Mouse (Mus musculus) midbrain, embryonic 14.5 days (tissue): Measurements from ENCODE around the gene Fbln1. TPM values are rescaled to one million over a fixed set of nuclear protein-coding genes. Genes with fewer than 3 reads are reported as not detected.

ENCODE experiments used
- ATAC-seq: fragments of 200-750 bp; cut with Nextera tagmentation; 2 replicates; pipeline ENCODE4 v1.8.0; 2017; ENCODE audit warnings: moderate number of reproducible peaks, moderate library complexity; ENCODE audit not compliant: low FRiP score, low TSS enrichment
- DNase-seq: peaks from one replicate; pipeline ENCODE4 v3.0.0-alpha.2; 2015
- H3K27ac ChIP-seq: fragments of 300-500 bp; sonication (generic); replicated peaks from 2 replicates; pipeline ENCODE4 v1.5.1; 2014; ENCODE audit warnings: mild to moderate bottlenecking, low read depth, low read length, moderate library complexity
- H3K27me3 ChIP-seq: fragments of 300-500 bp; sonication (generic); 2 replicates; pipeline ENCODE4 v1.6.1; 2014; ENCODE audit warnings: low read length, control low read depth, mixed read lengths; ENCODE audit not compliant: control insufficient read depth, insufficient read depth
- H3K36me3 ChIP-seq: fragments of 300-500 bp; sonication (generic); 2 replicates; pipeline ENCODE4 v1.6.1; 2014; ENCODE audit warnings: low read length, control low read depth; ENCODE audit not compliant: control insufficient read depth, insufficient read depth
- H3K4me1 ChIP-seq: fragments of 300-500 bp; sonication (generic); 2 replicates; pipeline ENCODE4 v1.6.1; 2014; ENCODE audit warnings: mild to moderate bottlenecking, antibody characterized with exemption, low read length, control low read depth; ENCODE audit not compliant: control insufficient read depth, insufficient read depth
- H3K4me2 ChIP-seq: fragments of 300-500 bp; sonication (generic); 2 replicates; pipeline ENCODE4 v1.6.1; 2014; ENCODE audit warnings: mild to moderate bottlenecking, low read length, moderate library complexity
- H3K4me3 ChIP-seq: fragments of 300-500 bp; sonication (generic); replicated peaks from 2 replicates; pipeline ENCODE4 v1.5.1; 2014; ENCODE audit warnings: low read depth, low read length
- H3K9ac ChIP-seq: fragments of 300-500 bp; sonication (generic); replicated peaks from 2 replicates; pipeline ENCODE4 v1.6.1; 2014; ENCODE audit warnings: mild to moderate bottlenecking, low read length, moderate library complexity
- H3K9me3 ChIP-seq: fragments of 300-500 bp; sonication (generic); 2 replicates; pipeline ENCODE4 v1.6.1; 2016; ENCODE audit warnings: low read length, control low read depth, mixed read lengths; ENCODE audit not compliant: control insufficient read depth
- WGBS: fragments of 180-500 bp; shearing (Covaris S2); extraction: QIAGEN DNeasy Blood & Tissue Kit; methylation state at CpG from one replicate; pipeline ENCODE4 v1.1.7; 2014; 5-methylcytosine and 5-hydroxymethylcytosine counted together
- polyA plus RNA-seq: library from polyadenylated mRNA; unstranded; fragments of >200 nt; fragmentation: Nextera tagmentation; extraction: Ambion mirVana; gene quantifications from 2 replicates; pipeline ENCODE4 v1.2.1, GENCODE M21; 2014

Fbln1 gene
- polyA plus RNA-seq, 1 experiment from 2014 or later: 37.0 TPM

- H3K4me1 ChIP-seq: peaks cover 8% of the 10 kb centered on the region; the same call in 1 of the 2 replicates
- no peak for ATAC-seq
- WGBS: 93% methylated on average over 8 of the region's 8 CpGs
- H3K27ac ChIP-seq: no peak overlapping the region
- H3K9me3 ChIP-seq: no peaks in the 10 kb centered on the region
- H3K36me3 ChIP-seq: no peaks in the 10 kb centered on the region
- no peak for DNase-seq
- no peak overlapping the region for H3K9ac ChIP-seq
- no peaks in the 10 kb centered on the region for H3K27me3 ChIP-seq
- H3K4me3 ChIP-seq: no peak overlapping the region
- no peak overlapping the region for H3K4me2 ChIP-seq
Measured at GRCm38 (mm10) chr15:85277221-85277620, 71.5 kb downstream of the Fbln1 start.

GRCm38 (mm10) chr15:85278986-85279385, 73.2 kb downstream of the Fbln1 start:
- no peak overlapping the region for H3K27ac ChIP-seq
- no peak overlapping the region for H3K4me2 ChIP-seq
- no peak overlapping the region for H3K9ac ChIP-seq
- H3K9me3 ChIP-seq: no peaks in the 10 kb centered on the region
- H3K36me3 ChIP-seq: no peaks in the 10 kb centered on the region
- 89% methylated on average over 5 of the region's 5 CpGs for WGBS
- no peak overlapping the region for H3K4me3 ChIP-seq
- no peaks in the 10 kb centered on the region for H3K27me3 ChIP-seq
- ATAC-seq (no peak), DNase-seq (no peak)
- H3K4me1 ChIP-seq: no peaks in the 10 kb centered on the region

GRCm38 (mm10) chr15:85282021-85282420, 76.3 kb downstream of the Fbln1 start:
- H3K9me3 ChIP-seq: no peaks in the 10 kb centered on the region
- no peaks in the 10 kb centered on the region for H3K27me3 ChIP-seq
- no peak overlapping the region for H3K27ac ChIP-seq
- no peak overlapping the region for H3K4me3 ChIP-seq
- no peaks in the 10 kb centered on the region for H3K36me3 ChIP-seq
- no peak overlapping the region for H3K9ac ChIP-seq
- H3K4me1 ChIP-seq: no peaks in the 10 kb centered on the region
- WGBS: 86% methylated on average over 5 of the region's 5 CpGs
- H3K4me2 ChIP-seq: no peak overlapping the region
- no peak for ATAC-seq
- DNase-seq: no peak

GRCm38 (mm10) chr15:85284651-85285050, 78.9 kb downstream of the Fbln1 start:
- Histone ChIP-seq H3K4me3 (no peak overlapping the region), H3K4me2 (no peak overlapping the region), H3K27ac (no peak overlapping the region), H3K36me3 (no peaks in the 10 kb centered on the region), H3K27me3 (no peaks in the 10 kb centered on the region), H3K9ac (no peak overlapping the region), H3K4me1 (no peaks in the 10 kb centered on the region), H3K9me3 (no peaks in the 10 kb centered on the region)
- ATAC-seq (no peak), DNase-seq (no peak)
- 93% methylated on average over 6 of the region's 6 CpGs for WGBS

- H3K27ac ChIP-seq: no peak overlapping the region
- H3K36me3 ChIP-seq: no peaks in the 10 kb centered on the region
- no peaks in the 10 kb centered on the region for H3K27me3 ChIP-seq
- H3K4me3 ChIP-seq: no peak overlapping the region
- no peaks in the 10 kb centered on the region for H3K9me3 ChIP-seq
- WGBS: 77% methylated on average over 3 of the region's 3 CpGs
- no peak overlapping the region for H3K4me2 ChIP-seq
- no peak overlapping the region for H3K9ac ChIP-seq
- ATAC-seq (no peak), DNase-seq (no peak)
- peaks cover 16% of the 10 kb centered on the region for H3K4me1 ChIP-seq
Measured at GRCm38 (mm10) chr15:85294632-85295031, 88.9 kb downstream of the Fbln1 start.

- Histone ChIP-seq H3K36me3 (no peaks in the 10 kb centered on the region), H3K27me3 (no peaks in the 10 kb centered on the region), H3K4me2 (no peak overlapping the region), H3K4me3 (no peak overlapping the region), H3K4me1 (peaks cover 16% of the 10 kb centered on the region), H3K9me3 (no peaks in the 10 kb centered on the region), H3K9ac (no peak overlapping the region), H3K27ac (peak overlapping the region; percentile 71)
- DNase-seq (peak; percentile 33), ATAC-seq (no peak)
- 48% methylated on average over 8 of the region's 8 CpGs for WGBS
Measured at GRCm38 (mm10) chr15:85295544-85295943, 89.8 kb downstream of the Fbln1 start.

- Histone ChIP-seq H3K9ac (no peak overlapping the region), H3K4me1 (peaks cover 16% of the 10 kb centered on the region), H3K36me3 (no peaks in the 10 kb centered on the region), H3K27me3 (no peaks in the 10 kb centered on the region), H3K9me3 (no peaks in the 10 kb centered on the region), H3K27ac (peak overlapping the region; percentile 71), H3K4me3 (no peak overlapping the region), H3K4me2 (no peak overlapping the region)
- WGBS: 29% methylated on average over 2 of the region's 2 CpGs
- ATAC-seq (no peak), DNase-seq (peak; percentile 39)
Measured at GRCm38 (mm10) chr15:85295977-85296376, 90.2 kb downstream of the Fbln1 start.

- ATAC-seq: no peak
- Histone ChIP-seq H3K4me2 (no peak overlapping the region), H3K4me3 (no peak overlapping the region), H3K27me3 (no peaks in the 10 kb centered on the region), H3K9me3 (no peaks in the 10 kb centered on the region), H3K27ac (no peak overlapping the region), H3K36me3 (no peaks in the 10 kb centered on the region), H3K4me1 (peaks cover 16% of the 10 kb centered on the region), H3K9ac (no peak overlapping the region)
- DNase-seq: no peak
- 93% methylated on average over 3 of the region's 3 CpGs for WGBS
Measured at GRCm38 (mm10) chr15:85296538-85296937, 90.8 kb downstream of the Fbln1 start.

- Histone ChIP-seq H3K4me2 (no peak overlapping the region), H3K9me3 (no peaks in the 10 kb centered on the region), H3K27me3 (no peaks in the 10 kb centered on the region), H3K4me3 (no peak overlapping the region), H3K36me3 (no peaks in the 10 kb centered on the region), H3K4me1 (peaks cover 16% of the 10 kb centered on the region), H3K27ac (no peak overlapping the region), H3K9ac (no peak overlapping the region)
- ATAC-seq: no peak
- 62% methylated on average over 17 of the region's 17 CpGs for WGBS
- no peak for DNase-seq
Measured at GRCm38 (mm10) chr15:85298167-85298781, 92.5 kb downstream of the Fbln1 start.
